ENCODE assay signal across 8 mouse cellular contexts in the genomic region with DNA sequence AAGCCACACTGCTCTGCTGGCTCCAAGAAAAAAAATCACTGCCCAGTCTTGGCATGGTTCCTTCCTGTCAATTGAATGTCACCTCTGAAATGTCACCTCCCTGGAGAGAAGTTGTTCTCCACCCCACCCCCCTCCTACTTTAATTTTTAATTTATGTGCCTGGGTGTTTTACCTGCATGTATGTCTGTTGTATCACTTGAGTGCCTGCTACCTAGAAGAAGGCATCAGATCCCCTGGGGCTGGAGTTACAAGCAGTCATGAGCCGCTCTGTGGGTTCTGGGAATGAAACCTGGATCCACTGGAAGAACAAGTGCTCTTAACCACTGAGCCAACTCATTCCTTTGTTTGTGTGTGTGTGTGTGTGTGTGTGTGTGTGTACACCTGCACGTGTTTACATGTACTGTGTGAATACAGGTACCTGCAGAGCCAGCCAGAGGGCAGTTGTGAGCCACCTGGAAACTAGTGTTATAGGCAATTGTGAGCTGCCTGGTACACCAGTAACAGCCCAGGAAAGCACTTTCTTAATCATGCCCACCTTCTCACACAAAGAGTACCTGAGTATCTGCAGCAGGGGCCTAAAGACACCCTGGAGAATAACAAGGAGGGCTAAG.
A peak's percentile ranks its signal among the peaks of the same experiment; 100 is the strongest.
DNase-seq lines count a peak whose midpoint lies in the region; ATAC-seq and TF ChIP-seq lines count a peak whose summit lies in the region.

No protein-coding gene starts in this region.

- DNase-seq in gastrocnemius, adult 2 months: no peak
- no peak for DNase-seq in gastrocnemius, postnatal 10 days
- peak; percentile 48 for DNase-seq in ES-CJ7 (ENCODE audit: low read depth, low spot score)
- DNase-seq in lung, postnatal 25 days (ENCODE audit: low spot score): peak; percentile 37
- DNase-seq in layer of hippocampus, postnatal 36 days: no peak
- no peak for DNase-seq in adrenal gland, adult 2 months
- no peak for DNase-seq in right cerebral cortex, postnatal 10 days (ENCODE audit: low spot score in 2 of 2)

- H3K27me3 ChIP-seq in heart, embryonic 16.5 days (ENCODE audit: control insufficient read depth, insufficient read depth, low read length): no peaks in the 10 kb centered on the region

- H3K36me3 ChIP-seq in heart, embryonic 16.5 days (ENCODE audit: control insufficient read depth, insufficient read depth): no peaks in the 10 kb centered on the region

- WGBS in heart, embryonic 16.5 days: 76% methylated on average over 2 of the region's 2 CpGs

- peaks cover 34% of the 10 kb centered on the region for H3K4me1 ChIP-seq in heart, embryonic 16.5 days (ENCODE audit: control insufficient read depth, insufficient read depth, low read length)

- no peak for ATAC-seq in heart, embryonic 16.5 days (replicated peaks; ENCODE audit: extremely low read depth, insufficient read depth, low FRiP score)

- intact Hi-C loops in gastrocnemius, adult 2 months (cut with DNase I): loop anchor here (5.0 kb wide), 3 partner anchors 35 to 85 kb away; no protein-coding TSS in a partner anchor

- TF ChIP-seq CTCF in gastrocnemius, adult 2 months (IDR thresholded peaks at IDR 0.05): peak; percentile 10; the same call in 1 of the 2 replicates

- H3K4me2 ChIP-seq in heart, embryonic 16.5 days (ENCODE audit: low read depth, low read length): peak overlapping the region; percentile 64; the same call in 1 of the 2 replicates

- peak overlapping the region; percentile 90 for H3K27ac ChIP-seq in gastrocnemius, adult 2 months
- H3K27ac ChIP-seq in heart, embryonic 16.5 days (ENCODE audit: low read length): peak overlapping the region; percentile 89

- H3K9me3 ChIP-seq in heart, embryonic 16.5 days (replicated peaks; ENCODE audit: control insufficient read depth, low read length): no peaks in the 10 kb centered on the region

- H3K4me3 ChIP-seq in gastrocnemius, adult 2 months: no peak overlapping the region
- no peak overlapping the region for H3K4me3 ChIP-seq in heart, embryonic 16.5 days (ENCODE audit: low read length)

- H3K9ac ChIP-seq in heart, embryonic 16.5 days (ENCODE audit: low read length): no peak overlapping the region

Comparison
In these comparisons a context has a peak if more than half of its experiments do, and no peak if none do; other contexts are left out.
1. DNase-seq: peak in ES-CJ7 (single experiment) and lung, postnatal 25 days (single experiment); none in gastrocnemius, adult 2 months (single experiment), gastrocnemius, postnatal 10 days (single experiment), layer of hippocampus, postnatal 36 days (0 of 2), adrenal gland, adult 2 months (single experiment) and right cerebral cortex, postnatal 10 days (0 of 2).